Mouse (Mus musculus): ENCODE results near the gene Iglon5. TPM values are rescaled to one million over a fixed set of nuclear protein-coding genes. Genes with fewer than 3 reads are reported as not detected.

Iglon5 gene
- 0.52 TPM for polyA plus RNA-seq (2015; fragmentation: Illumina TruSeq; extraction: RNeasy Lipid Tissue Mini Kit (QIAGEN cat#74804); ENCODE audit: insufficient read depth, low read depth, low replicate concordance)

DNA sequence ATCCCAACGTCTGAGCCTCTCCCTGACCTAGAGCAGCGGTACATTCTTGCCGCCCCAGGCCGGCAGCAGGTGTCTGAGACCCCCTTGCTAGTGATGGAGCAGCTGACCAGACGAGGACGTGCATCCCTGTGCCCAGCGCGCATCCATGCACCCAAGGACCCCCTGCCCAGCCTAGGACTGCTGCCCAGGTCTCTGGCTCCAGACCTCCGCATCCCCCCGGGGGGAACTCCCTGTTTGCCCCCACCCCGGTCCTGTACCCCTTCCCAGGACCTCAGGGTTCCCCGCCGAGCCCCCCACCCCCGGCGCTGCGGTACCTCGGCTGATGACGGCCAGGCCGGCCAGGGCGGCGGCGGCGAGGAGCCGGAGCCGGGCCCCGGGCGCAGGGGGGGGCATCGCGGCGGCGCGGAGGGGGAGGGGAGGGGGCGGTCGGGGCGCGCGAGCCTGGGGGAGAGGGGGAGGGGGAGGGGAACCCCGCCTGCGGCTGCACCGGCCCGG is at the start of gene Iglon5:
Gene Iglon5 (minus strand): TSS at position 445 of the 495 bp plus-strand sequence.

DNA sequence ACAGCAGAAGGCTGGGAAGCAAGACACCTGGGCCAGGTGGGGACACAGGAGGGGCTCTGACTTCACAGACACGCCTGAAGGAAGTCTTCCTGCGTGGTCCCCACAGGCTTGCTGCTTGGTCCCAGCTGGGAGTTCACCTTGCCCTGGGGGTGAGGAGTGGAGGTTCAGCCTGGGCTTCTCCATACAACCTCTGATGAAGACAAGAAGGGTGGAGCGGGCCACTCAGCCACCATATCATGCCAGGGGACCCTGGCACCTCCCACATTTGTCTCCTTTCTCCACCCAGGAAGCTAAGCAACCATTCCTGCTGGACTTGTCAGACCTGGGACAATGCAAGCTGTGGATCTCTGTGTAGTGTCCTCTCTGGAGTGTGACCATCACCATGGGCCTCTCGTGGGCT is 27.0 kb downstream of the Iglon5 start, which contains the start of gene Vsig10l:
Gene Vsig10l (plus strand): TSS at position 301 of the 400 bp plus-strand sequence.

DNA sequence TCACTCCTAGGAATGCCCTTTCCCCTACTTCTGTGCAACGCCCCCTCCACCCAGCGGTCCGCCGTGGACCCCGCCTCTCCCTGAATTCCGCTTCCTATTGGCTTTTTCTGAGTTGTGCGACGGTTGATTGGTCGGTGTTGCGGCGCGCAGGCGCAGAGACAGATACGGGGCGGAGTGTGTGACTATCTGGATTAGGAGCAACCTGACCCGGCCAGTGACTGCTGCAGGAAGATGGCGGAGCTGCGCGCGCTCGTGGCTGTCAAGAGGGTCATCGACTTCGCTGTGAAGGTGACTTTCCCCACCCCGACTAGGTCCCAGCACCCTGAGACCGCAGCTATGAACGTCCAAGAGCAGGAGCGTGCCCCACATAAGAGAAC is 46.0 kb downstream of the Iglon5 start, which contains the start of the genes Etfb and Gm45233:
Gene Etfb (plus strand): TSS at position 167 of the 377 bp plus-strand sequence.
Gene Gm45233 (plus strand): TSS at position 212 of the 377 bp plus-strand sequence.

DNA sequence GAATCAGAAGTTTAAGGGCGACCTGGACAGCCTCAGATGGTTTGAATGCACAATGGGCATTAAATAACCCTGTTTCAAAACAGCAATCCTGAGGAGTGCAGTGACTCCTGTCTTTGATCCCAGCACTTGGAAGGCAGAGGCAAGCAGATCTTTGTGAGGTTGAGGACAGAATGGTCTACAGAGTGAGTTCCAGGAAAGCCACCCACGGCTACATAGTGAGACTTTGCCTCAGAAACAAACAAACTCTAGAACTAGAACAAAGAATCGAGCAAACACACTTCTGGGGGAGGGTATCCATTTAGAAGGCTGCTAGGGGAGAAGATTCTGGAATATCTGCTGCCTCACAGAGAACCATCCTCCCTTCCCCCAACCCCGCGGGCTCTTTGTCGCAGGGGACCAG is 49.4 kb downstream of the Iglon5 start, which contains the start of gene Cldnd2:
Gene Cldnd2 (plus strand): TSS at position 301 of the 400 bp plus-strand sequence.

DNA sequence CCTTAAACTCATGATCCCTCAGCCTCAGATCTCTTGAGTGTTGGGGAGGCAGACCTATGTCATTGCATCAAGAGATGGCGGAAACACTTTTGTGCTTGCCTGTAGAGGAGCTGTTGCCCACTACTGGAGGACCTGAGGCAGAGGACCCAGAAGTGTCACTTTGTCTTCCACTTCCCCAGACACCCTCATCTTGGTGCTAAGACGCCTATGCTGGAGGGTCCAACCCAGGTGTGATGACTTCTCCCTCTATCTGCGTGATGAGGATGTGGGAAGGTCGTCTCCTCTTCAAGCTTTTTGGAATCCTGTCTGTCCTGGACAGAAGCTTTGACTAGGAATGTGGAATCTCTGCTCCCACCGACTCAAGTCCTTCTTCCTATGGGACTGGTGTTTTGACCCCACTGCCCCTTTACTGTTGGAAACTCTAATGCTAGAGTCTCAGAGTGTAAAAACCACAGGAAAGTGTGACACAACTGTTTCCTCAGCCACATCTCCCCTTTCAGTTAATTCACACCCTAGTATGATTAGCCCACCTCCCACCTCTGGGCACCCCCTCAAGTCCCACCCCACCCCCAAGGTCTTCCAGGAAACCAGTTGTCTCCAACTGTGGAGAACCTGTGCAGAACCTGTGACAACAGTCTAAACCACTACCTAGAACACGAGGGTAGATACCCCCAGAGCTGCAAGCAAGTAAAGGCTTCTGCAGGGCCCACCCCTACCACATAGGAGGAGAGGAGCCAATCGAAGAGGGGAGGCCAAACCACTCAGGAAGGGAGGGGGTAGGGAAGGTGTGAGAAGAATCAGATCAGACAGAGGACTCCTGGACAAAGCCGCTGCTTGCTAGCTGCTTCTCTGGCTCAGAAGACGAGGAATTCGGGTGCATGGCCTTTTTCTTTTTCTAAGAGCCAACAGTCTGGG is 53.3 kb downstream of the Iglon5 start, which contains the start of gene Nkg7:
Gene Nkg7 (plus strand): TSS at position 733 of the 915 bp plus-strand sequence.

DNA sequence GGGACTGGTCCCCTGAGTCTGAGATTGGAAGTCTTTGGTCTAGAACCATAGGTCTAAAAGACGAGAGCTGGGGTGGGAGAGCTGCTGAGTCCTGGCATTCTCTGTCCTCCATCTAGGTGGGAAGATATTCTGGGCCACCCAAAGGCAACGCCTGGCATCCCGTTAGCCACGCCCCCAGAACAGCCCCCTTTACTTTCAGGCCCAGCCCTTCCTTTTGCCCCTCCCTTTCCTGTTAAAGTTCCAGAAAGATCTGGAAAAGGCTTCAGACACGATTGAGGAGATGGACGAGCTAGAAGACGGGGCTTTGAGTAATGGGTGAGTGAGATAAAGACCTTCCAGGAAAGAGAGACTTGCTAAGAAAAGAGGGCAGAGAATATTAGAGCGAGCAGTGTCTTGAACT is 62.5 kb downstream of the Iglon5 start, which contains the start of gene Lim2:
Gene Lim2 (plus strand): TSS at position 265 of the 400 bp plus-strand sequence.

Other genes with a start within 250 kb of the Iglon5 start
- 10.6 TPM for gene Zfp715, start 176.8 kb downstream of the Iglon5 start, polyA plus RNA-seq (2015; fragmentation: Illumina TruSeq; extraction: RNeasy Lipid Tissue Mini Kit (QIAGEN cat#74804); ENCODE audit: insufficient read depth, low read depth, low replicate concordance)
- not detected for gene Siglecf, start 138.7 kb downstream of the Iglon5 start, polyA plus RNA-seq (2015; fragmentation: Illumina TruSeq; extraction: RNeasy Lipid Tissue Mini Kit (QIAGEN cat#74804); ENCODE audit: insufficient read depth, low read depth, low replicate concordance)
- 0.42 TPM for gene Siglecg, start 81.9 kb downstream of the Iglon5 start, polyA plus RNA-seq (2015; fragmentation: Illumina TruSeq; extraction: RNeasy Lipid Tissue Mini Kit (QIAGEN cat#74804); ENCODE audit: insufficient read depth, low read depth, low replicate concordance)
- not detected for gene Lim2, start 62.4 kb downstream of the Iglon5 start, polyA plus RNA-seq (2015; fragmentation: Illumina TruSeq; extraction: RNeasy Lipid Tissue Mini Kit (QIAGEN cat#74804); ENCODE audit: insufficient read depth, low read depth, low replicate concordance)
- not detected for gene Nkg7, start 53.0 kb downstream of the Iglon5 start, polyA plus RNA-seq (2015; fragmentation: Illumina TruSeq; extraction: RNeasy Lipid Tissue Mini Kit (QIAGEN cat#74804); ENCODE audit: insufficient read depth, low read depth, low replicate concordance)
- not detected for gene Cldnd2, start 49.3 kb downstream of the Iglon5 start, polyA plus RNA-seq (2015; fragmentation: Illumina TruSeq; extraction: RNeasy Lipid Tissue Mini Kit (QIAGEN cat#74804); ENCODE audit: insufficient read depth, low read depth, low replicate concordance)
- gene Etfb, start 46.0 kb downstream of the Iglon5 start, polyA plus RNA-seq (2015; fragmentation: Illumina TruSeq; extraction: RNeasy Lipid Tissue Mini Kit (QIAGEN cat#74804); ENCODE audit: insufficient read depth, low read depth, low replicate concordance): 52.6 TPM
- not detected for gene Gm45233, start 45.9 kb downstream of the Iglon5 start, polyA plus RNA-seq (2015; fragmentation: Illumina TruSeq; extraction: RNeasy Lipid Tissue Mini Kit (QIAGEN cat#74804); ENCODE audit: insufficient read depth, low read depth, low replicate concordance)
- 0.41 TPM for gene Vsig10l, start 26.9 kb downstream of the Iglon5 start, polyA plus RNA-seq (2015; fragmentation: Illumina TruSeq; extraction: RNeasy Lipid Tissue Mini Kit (QIAGEN cat#74804); ENCODE audit: insufficient read depth, low read depth, low replicate concordance)
- not detected for gene 4931406B18Rik, start 15.9 kb upstream of the Iglon5 start, polyA plus RNA-seq (2015; fragmentation: Illumina TruSeq; extraction: RNeasy Lipid Tissue Mini Kit (QIAGEN cat#74804); ENCODE audit: insufficient read depth, low read depth, low replicate concordance)
- 1.2 TPM for gene Cd33, start 54.4 kb upstream of the Iglon5 start, polyA plus RNA-seq (2015; fragmentation: Illumina TruSeq; extraction: RNeasy Lipid Tissue Mini Kit (QIAGEN cat#74804); ENCODE audit: insufficient read depth, low read depth, low replicate concordance)
- gene Zfp658, start 72.2 kb upstream of the Iglon5 start, polyA plus RNA-seq (2015; fragmentation: Illumina TruSeq; extraction: RNeasy Lipid Tissue Mini Kit (QIAGEN cat#74804); ENCODE audit: insufficient read depth, low read depth, low replicate concordance): 2.8 TPM
- 1.9 TPM for gene Zfp719, start 89.5 kb upstream of the Iglon5 start, polyA plus RNA-seq (2015; fragmentation: Illumina TruSeq; extraction: RNeasy Lipid Tissue Mini Kit (QIAGEN cat#74804); ENCODE audit: insufficient read depth, low read depth, low replicate concordance)
- not detected for gene Zfp819, start 117.1 kb upstream of the Iglon5 start, polyA plus RNA-seq (2015; fragmentation: Illumina TruSeq; extraction: RNeasy Lipid Tissue Mini Kit (QIAGEN cat#74804); ENCODE audit: insufficient read depth, low read depth, low replicate concordance)
- not detected for gene Ceacam18, start 144.6 kb upstream of the Iglon5 start, polyA plus RNA-seq (2015; fragmentation: Illumina TruSeq; extraction: RNeasy Lipid Tissue Mini Kit (QIAGEN cat#74804); ENCODE audit: insufficient read depth, low read depth, low replicate concordance)
- gene Siglece, start 170.1 kb upstream of the Iglon5 start, polyA plus RNA-seq (2015; fragmentation: Illumina TruSeq; extraction: RNeasy Lipid Tissue Mini Kit (QIAGEN cat#74804); ENCODE audit: insufficient read depth, low read depth, low replicate concordance): not detected
- gene Ctu1, start 181.9 kb upstream of the Iglon5 start, polyA plus RNA-seq (2015; fragmentation: Illumina TruSeq; extraction: RNeasy Lipid Tissue Mini Kit (QIAGEN cat#74804); ENCODE audit: insufficient read depth, low read depth, low replicate concordance): 2.3 TPM
- gene Klk14, start 200.3 kb upstream of the Iglon5 start, polyA plus RNA-seq (2015; fragmentation: Illumina TruSeq; extraction: RNeasy Lipid Tissue Mini Kit (QIAGEN cat#74804); ENCODE audit: insufficient read depth, low read depth, low replicate concordance): not detected
- not detected for gene Klk13, start 222.5 kb upstream of the Iglon5 start, polyA plus RNA-seq (2015; fragmentation: Illumina TruSeq; extraction: RNeasy Lipid Tissue Mini Kit (QIAGEN cat#74804); ENCODE audit: insufficient read depth, low read depth, low replicate concordance)